Comparison of ENCODE assay signal across 8 mouse cellular contexts in genomic region chr17:80802622-80803021, GRCm38 (mm10).
DNase-seq lines count a peak whose midpoint lies in the region; ATAC-seq and TF ChIP-seq lines count a peak whose summit lies in the region.

No protein-coding gene starts in this region.

- no peak overlapping the region for H3K4me3 ChIP-seq in kidney, embryonic 15.5 days (replicated peaks)
- no peak overlapping the region for H3K4me3 ChIP-seq in cerebellum, adult 2 months (replicated peaks; ENCODE audit: insufficient read depth, low read depth, low read length)
- 0 out of 4 replicates have a peak overlapping the region, but pooled peaks of 1 of the 2 experiments have one; percentile 3 for H3K4me3 ChIP-seq in heart, embryonic 14.5 days (ENCODE audit: control insufficient read depth in 1 of 2, insufficient read depth in 1 of 2, low read depth in 1 of 2, low read length in 2 of 2)

- H3K27ac ChIP-seq in kidney, embryonic 15.5 days: peak overlapping the region; percentile 68
- peak overlapping the region; percentile 65 for H3K27ac ChIP-seq in cerebellum, adult 2 months (ENCODE audit: insufficient read depth, low read length)
- peak overlapping the region; percentile 43 to 80; a peak in 3 of 4 replicates for H3K27ac ChIP-seq in heart, embryonic 14.5 days (replicated peaks in 1 of 2; ENCODE audit: control insufficient read depth in 1 of 2, insufficient read depth in 1 of 2, low read depth in 2 of 2, low read length in 2 of 2)

- no peak for DNase-seq in kidney, adult 8-10 months
- peak; percentile 62 to 71 for DNase-seq in cerebellum, adult 2 months
- peak; percentile 77 for DNase-seq in lung, postnatal 10 days
- DNase-seq in thymus, postnatal 36 days: no peak
- DNase-seq in gastrocnemius, adult 18-20 months (ENCODE audit: low spot score): no peak
- no peak for DNase-seq in spleen, adult 12 weeks (ENCODE audit: low spot score)

- no peak overlapping the region for H3K4me2 ChIP-seq in kidney, embryonic 15.5 days
- H3K4me2 ChIP-seq in heart, embryonic 14.5 days (ENCODE audit: low read length): peak overlapping the region; percentile 53

- WGBS in kidney, embryonic 15.5 days: 64% methylated on average over 10 of the region's 10 CpGs
- 42% methylated on average over 10 of the region's 10 CpGs for WGBS in cerebellum, adult 2 months
- WGBS in heart, embryonic 14.5 days: 17% methylated on average over 10 of the region's 10 CpGs

- no peak for TF ChIP-seq POLR2A in cerebellum, adult 2 months (IDR thresholded peaks at IDR 0.05; ENCODE audit: borderline replicate concordance, insufficient read depth, low read length)

- H3K27me3 ChIP-seq in kidney, embryonic 15.5 days: no peaks in the 10 kb centered on the region
- no peaks in the 10 kb centered on the region for H3K27me3 ChIP-seq in cerebellum, adult 2 months (ENCODE audit: control insufficient read depth, insufficient read depth, low read length)
- no peaks in the 10 kb centered on the region for H3K27me3 ChIP-seq in heart, embryonic 14.5 days (ENCODE audit: control insufficient read depth, insufficient read depth, low read length)

- no peaks in the 10 kb centered on the region for H3K9me3 ChIP-seq in kidney, embryonic 15.5 days (replicated peaks)
- no peaks in the 10 kb centered on the region for H3K9me3 ChIP-seq in heart, embryonic 14.5 days (ENCODE audit: control insufficient read depth, low read length)

- ATAC-seq in kidney, embryonic 15.5 days (replicated peaks; ENCODE audit: low FRiP score): no peak
- no peak for ATAC-seq in heart, embryonic 14.5 days (ENCODE audit: insufficient number of reproducible peaks, insufficient read depth, low FRiP score, low read depth)

- TF ChIP-seq CTCF in cerebellum, adult 2 months (IDR thresholded peaks at IDR 0.05; ENCODE audit: borderline replicate concordance, insufficient read depth, low read depth, low read length): no peak

- no peaks in the 10 kb centered on the region for H3K36me3 ChIP-seq in kidney, embryonic 15.5 days
- no peaks in the 10 kb centered on the region for H3K36me3 ChIP-seq in heart, embryonic 14.5 days (ENCODE audit: control insufficient read depth, insufficient read depth, low read length)

- H3K9ac ChIP-seq in kidney, embryonic 15.5 days: no peak overlapping the region
- H3K9ac ChIP-seq in heart, embryonic 14.5 days (ENCODE audit: low read length): 0 out of 2 replicates have a peak overlapping the region, but pooled peaks have one; percentile 22

- H3K4me1 ChIP-seq in kidney, embryonic 15.5 days: peaks cover 30% of the 10 kb centered on the region
- H3K4me1 ChIP-seq in cerebellum, adult 2 months (ENCODE audit: control insufficient read depth, insufficient read depth, low read length): peaks cover 21% of the 10 kb centered on the region; the same call in 1 of the 2 replicates
- H3K4me1 ChIP-seq in heart, embryonic 14.5 days (ENCODE audit: control insufficient read depth in 2 of 2, insufficient read depth in 2 of 2, low read length in 2 of 2): peaks cover 19 to 28% of the 10 kb centered on the region in 2 experiments

Comparison
In these comparisons a context has a peak if more than half of its experiments do, and no peak if none do; other contexts are left out.
1. DNase-seq: peak in cerebellum, adult 2 months (2 of 2) and lung, postnatal 10 days (single experiment); none in kidney, adult 8-10 months (0 of 2), thymus, postnatal 36 days (0 of 2), gastrocnemius, adult 18-20 months (single experiment) and spleen, adult 12 weeks (single experiment).
2. Peak in every context shown above with its lines, with median percentiles within 50 percentile points of each other: H3K27ac ChIP-seq.